Mouse (Mus musculus) lung, embryonic 16.5 days (tissue): ENCODE measurements around the gene Agmat. TPM values are rescaled to one million over a fixed set of nuclear protein-coding genes. Genes with fewer than 3 reads are reported as not detected.

ENCODE experiments used
- polyA plus RNA-seq: library from polyadenylated mRNA; unstranded; fragments of >200 nt; fragmentation: Nextera tagmentation; extraction: Ambion mirVana; gene quantifications from 2 replicates; pipeline ENCODE4 v1.2.1, GENCODE M21; 2015

The Agmat gene
- polyA plus RNA-seq, 1 experiment from 2014 or later: 0.21 TPM

Other genes with a start within 250 kb of the Agmat start
- gene Spen, start 208.1 kb upstream of the Agmat start, polyA plus RNA-seq: 6.9 and 7.4 TPM in 2 replicates
- gene Fblim1, start 140.6 kb upstream of the Agmat start, polyA plus RNA-seq: 71.4 and 76.1 TPM in 2 replicates
- 0.99 and 1.1 TPM in 2 replicates for gene Tmem82, start 128.0 kb upstream of the Agmat start, polyA plus RNA-seq
- 0.18 and 0.20 TPM in 2 replicates for gene Slc25a34, start 122.9 kb upstream of the Agmat start, polyA plus RNA-seq
- 5.7 and 6.9 TPM in 2 replicates for gene Plekhm2, start 81.8 kb upstream of the Agmat start, polyA plus RNA-seq
- not detected in 2 replicates for gene Rsc1a1, start 61.1 kb upstream of the Agmat start, polyA plus RNA-seq
- 18.1 and 18.3 TPM in 2 replicates for gene Ddi2, start 23.3 kb upstream of the Agmat start, polyA plus RNA-seq
- gene Dnajc16, start 44.3 kb downstream of the Agmat start, polyA plus RNA-seq: 4.3 and 4.7 TPM in 2 replicates
- 23.9 and 24.6 TPM in 2 replicates for gene Casp9, start 46.9 kb downstream of the Agmat start, polyA plus RNA-seq
- not detected in 2 replicates for gene Cela2a, start 79.5 kb downstream of the Agmat start, polyA plus RNA-seq
- not detected in 2 replicates for gene Ctrc, start 99.7 kb downstream of the Agmat start, polyA plus RNA-seq
- 97.5 and 98.0 TPM in 2 replicates for gene Efhd2, start 128.2 kb downstream of the Agmat start, polyA plus RNA-seq